In the genomic region with DNA sequence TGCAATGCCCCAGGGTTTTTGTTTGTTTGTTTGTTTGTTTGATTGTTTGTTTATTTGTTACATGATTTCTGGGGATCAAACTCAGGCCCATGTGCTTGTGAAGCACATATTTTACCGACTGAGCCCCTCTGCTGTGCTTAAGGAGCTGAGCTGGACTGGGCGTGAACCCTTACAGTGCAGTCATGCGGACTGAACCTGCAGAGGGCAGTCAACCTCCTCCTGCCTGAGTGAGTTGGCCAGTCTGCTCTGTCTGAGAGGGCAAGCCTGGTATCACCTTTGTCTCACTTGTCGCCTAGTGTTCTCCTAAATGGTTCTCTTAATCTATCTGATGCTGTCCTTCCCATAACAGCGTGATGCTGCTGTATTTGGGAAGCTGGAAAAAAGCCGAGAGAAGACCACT, we compare ENCODE assay signal across 24 mouse cellular contexts. TPM values are rescaled to one million over a fixed set of nuclear protein-coding genes. Genes with fewer than 3 reads are reported as not detected.
DNase-seq lines count a peak whose midpoint lies in the region; ATAC-seq and TF ChIP-seq lines count a peak whose summit lies in the region.
"Had no signal": no experiment of that assay in that cellular context is flagged by ENCODE, and none has a peak within 500 bp of the region (broad histone marks: within the 10 kb centered on the region; RNA-seq: fewer than 3 reads in every experiment).

No protein-coding gene starts in this region.

- H3K4me1 ChIP-seq in hindbrain, postnatal 0 days (ENCODE audit: insufficient read depth, low read length) = no peaks in the 10 kb centered on the region
- no peaks in the 10 kb centered on the region for H3K4me1 ChIP-seq in hindbrain, embryonic 16.5 days (ENCODE audit: control insufficient read depth, insufficient read depth, low read depth, low read length)
- H3K4me1 ChIP-seq in kidney, embryonic 16.5 days (ENCODE audit: insufficient read depth, low read length) = no peaks in the 10 kb centered on the region
- no peaks in the 10 kb centered on the region for H3K4me1 ChIP-seq in ES-Bruce4 (ENCODE audit: control insufficient read depth, insufficient read depth, low read length)
- H3K4me1 ChIP-seq: hindbrain, embryonic 15.5 days; limb, embryonic 13.5 days; liver, embryonic 12.5 days; midbrain, embryonic 15.5 days had no signal

- H3K4me2 ChIP-seq in hindbrain, postnatal 0 days (ENCODE audit: low read depth, low read length) = no peak overlapping the region
- no peak overlapping the region for H3K4me2 ChIP-seq in hindbrain, embryonic 16.5 days (ENCODE audit: low read length)
- no peak overlapping the region for H3K4me2 ChIP-seq in kidney, embryonic 16.5 days (replicated peaks; ENCODE audit: low read depth, low read length)
- H3K4me2 ChIP-seq: hindbrain, embryonic 15.5 days; limb, embryonic 13.5 days; liver, embryonic 12.5 days; midbrain, embryonic 15.5 days had no signal

- 53% methylated on average over 6 of the region's 6 CpGs for WGBS in hindbrain, postnatal 0 days
- 59% methylated on average over 6 of the region's 6 CpGs for WGBS in hindbrain, embryonic 16.5 days
- 47% methylated on average over 6 of the region's 6 CpGs for WGBS in kidney, embryonic 16.5 days

- no peak for ATAC-seq in hindbrain, postnatal 0 days
- ATAC-seq in hindbrain, embryonic 16.5 days = no peak
- peak; percentile 75; the same call in 1 of the 2 replicates for ATAC-seq in kidney, embryonic 16.5 days (ENCODE audit: low FRiP score, low TSS enrichment)
- ATAC-seq: activated CD4-positive, CD25-positive, alpha-beta regulatory T cell, adult 4 months; forebrain, embryonic 14.5 days; liver, embryonic 12.5 days; midbrain, embryonic 15.5 days had no signal

- no peak for TF ChIP-seq EP300 in ES-Bruce4 (IDR thresholded peaks at IDR 0.05; ENCODE audit: insufficient read depth, low read depth, low read length)

- no peaks in the 10 kb centered on the region for H3K27me3 ChIP-seq in hindbrain, postnatal 0 days (ENCODE audit: insufficient read depth, low read length)
- no peaks in the 10 kb centered on the region for H3K27me3 ChIP-seq in hindbrain, embryonic 16.5 days (replicated peaks; ENCODE audit: control insufficient read depth, insufficient read depth, low read length)
- H3K27me3 ChIP-seq in kidney, embryonic 16.5 days (ENCODE audit: insufficient read depth, low read length) = no peaks in the 10 kb centered on the region; the same call in 1 of the 2 replicates
- H3K27me3 ChIP-seq in ES-Bruce4 (ENCODE audit: control insufficient read depth, insufficient read depth, low read length, poor library complexity, severe bottlenecking) = no peaks in the 10 kb centered on the region
- H3K27me3 ChIP-seq: hindbrain, embryonic 15.5 days; midbrain, embryonic 15.5 days had no signal

- H3K36me3 ChIP-seq in hindbrain, postnatal 0 days (ENCODE audit: insufficient read depth, low read length) = no peaks in the 10 kb centered on the region
- no peaks in the 10 kb centered on the region for H3K36me3 ChIP-seq in hindbrain, embryonic 16.5 days (ENCODE audit: control insufficient read depth, insufficient read depth, low read length)
- H3K36me3 ChIP-seq in kidney, embryonic 16.5 days (ENCODE audit: insufficient read depth, low read length) = no peaks in the 10 kb centered on the region
- no peaks in the 10 kb centered on the region for H3K36me3 ChIP-seq in ES-Bruce4 (ENCODE audit: control insufficient read depth, insufficient read depth, low read length, poor library complexity, severe bottlenecking)
- H3K36me3 ChIP-seq: hindbrain, embryonic 10.5 days; hindbrain, embryonic 15.5 days; limb, embryonic 13.5 days; liver, embryonic 12.5 days; midbrain, embryonic 15.5 days had no signal

- no peak for TF ChIP-seq POLR2A in ES-Bruce4 (IDR thresholded peaks at IDR 0.05; ENCODE audit: insufficient read depth, low read length)

- TF ChIP-seq CTCF in hindbrain, postnatal 0 days (IDR thresholded peaks at IDR 0.05; ENCODE audit: low read depth) = peak; percentile 34
- peak; percentile 51 for TF ChIP-seq CTCF in ES-Bruce4 (IDR thresholded peaks at IDR 0.05; ENCODE audit: low read depth, low read length)

- H3K9ac ChIP-seq in hindbrain, postnatal 0 days (replicated peaks; ENCODE audit: low read length) = no peak overlapping the region
- H3K9ac ChIP-seq in hindbrain, embryonic 16.5 days (ENCODE audit: low read depth, low read length) = no peak overlapping the region
- no peak overlapping the region for H3K9ac ChIP-seq in kidney, embryonic 16.5 days (replicated peaks; ENCODE audit: low read length)
- H3K9ac ChIP-seq in ES-Bruce4 (ENCODE audit: low read depth, poor library complexity, severe bottlenecking) = no peak overlapping the region
- H3K9ac ChIP-seq: hindbrain, embryonic 15.5 days; limb, embryonic 13.5 days; liver, embryonic 12.5 days; midbrain, embryonic 15.5 days had no signal

- DNase-seq in hindbrain, postnatal 0 days (ENCODE audit: low spot score) = no peak
- no peak for DNase-seq in kidney, adult 18-20 months
- peak; percentile 20 for DNase-seq in kidney, postnatal 10 days
- no peak for DNase-seq in testis, postnatal 14 days (ENCODE audit: low spot score)
- DNase-seq: adrenal gland, adult 2 months; adrenal gland, postnatal 36 days; cerebellum, adult 18-20 months; gastrocnemius, postnatal 14 days; heart, postnatal 14 days; lung, adult 18-20 months; lung, postnatal 10 days; right cerebral cortex, postnatal 4 days; thymus, postnatal 4 days had no signal

- no peaks in the 10 kb centered on the region for H3K9me3 ChIP-seq in hindbrain, postnatal 0 days (ENCODE audit: low read length)
- no peaks in the 10 kb centered on the region for H3K9me3 ChIP-seq in hindbrain, embryonic 16.5 days (ENCODE audit: control insufficient read depth, low read length)
- no peaks in the 10 kb centered on the region for H3K9me3 ChIP-seq in kidney, embryonic 16.5 days (ENCODE audit: low read length)
- no peaks in the 10 kb centered on the region for H3K9me3 ChIP-seq in ES-Bruce4 (replicated peaks; ENCODE audit: control insufficient read depth, insufficient read depth, low read length, poor library complexity, severe bottlenecking)
- H3K9me3 ChIP-seq: hindbrain, embryonic 10.5 days; hindbrain, embryonic 15.5 days; limb, embryonic 13.5 days; liver, embryonic 12.5 days; midbrain, embryonic 15.5 days had no signal

- H3K27ac ChIP-seq in hindbrain, postnatal 0 days = no peak overlapping the region
- H3K27ac ChIP-seq in hindbrain, embryonic 16.5 days (ENCODE audit: low read depth, low read length) = no peak overlapping the region
- no peak overlapping the region for H3K27ac ChIP-seq in kidney, embryonic 16.5 days (ENCODE audit: low read length)
- no peak overlapping the region for H3K27ac ChIP-seq in ES-Bruce4 (ENCODE audit: insufficient read depth, low read length)
- H3K27ac ChIP-seq: hindbrain, embryonic 10.5 days; hindbrain, embryonic 15.5 days; layer of hippocampus, adult 2 months; limb, embryonic 13.5 days; liver, embryonic 12.5 days; midbrain, embryonic 15.5 days had no signal

- no peak overlapping the region for H3K4me3 ChIP-seq in hindbrain, postnatal 0 days (ENCODE audit: low read length)
- no peak overlapping the region for H3K4me3 ChIP-seq in hindbrain, embryonic 16.5 days (ENCODE audit: low read length)
- H3K4me3 ChIP-seq in kidney, embryonic 16.5 days (ENCODE audit: low read length) = no peak overlapping the region
- no peak overlapping the region for H3K4me3 ChIP-seq in ES-Bruce4 (ENCODE audit: low read depth, low read length)
- H3K4me3 ChIP-seq: hindbrain, embryonic 10.5 days; hindbrain, embryonic 15.5 days; layer of hippocampus, adult 2 months; limb, embryonic 13.5 days; liver, embryonic 12.5 days; midbrain, embryonic 15.5 days had no signal

RNA-seq across cellular contexts. Expression of gene Bcas1, which starts 4.5 kb away (rescaled TPM):
- total RNA-seq in hindbrain, postnatal 0 days (2014; rRNA removed) = 22.6 and 40.6 TPM in 2 replicates
- 34.6 and 41.3 TPM in 2 replicates for polyA plus RNA-seq in hindbrain, postnatal 0 days (2015; fragmentation: Nextera tagmentation; extraction: Ambion mirVana)
- 16.7 and 20.0 TPM in 2 replicates for polyA plus RNA-seq in hindbrain, embryonic 16.5 days (2015; fragmentation: Nextera tagmentation; extraction: Ambion mirVana)
- polyA plus RNA-seq in kidney, embryonic 16.5 days (2015; fragmentation: Nextera tagmentation; extraction: Ambion mirVana) = 0.66 and 1.0 TPM in 2 replicates
- 2.9 and 3.5 TPM in 2 replicates for polyA plus RNA-seq in ES-Bruce4 (2011; ENCODE audit: insufficient read depth, insufficient read length, low read depth, missing spikeins)
- polyA plus RNA-seq: adrenal gland, adult 2 months had no signal
